Mouse (Mus musculus) lung, postnatal 36 days (tissue): ENCODE data around the gene Mettl26.
A peak's percentile ranks its signal among the peaks of the same experiment; 100 is the strongest.
"Not testable (repeated sequence)": the region's sequence is repeated elsewhere in the genome, so short reads cannot be mapped to it uniquely, and the experiment has no call there.

Experiments used
- DNase-seq: peaks from one replicate; pipeline ENCODE4 v3.0.0; 2022; ENCODE audit warnings: mixed read lengths

The Mettl26 gene

GRCm38 (mm10) chr17:25869498-25869897 is 5.4 kb upstream of the Mettl26 start:
- DNase-seq, result no peak

DNA sequence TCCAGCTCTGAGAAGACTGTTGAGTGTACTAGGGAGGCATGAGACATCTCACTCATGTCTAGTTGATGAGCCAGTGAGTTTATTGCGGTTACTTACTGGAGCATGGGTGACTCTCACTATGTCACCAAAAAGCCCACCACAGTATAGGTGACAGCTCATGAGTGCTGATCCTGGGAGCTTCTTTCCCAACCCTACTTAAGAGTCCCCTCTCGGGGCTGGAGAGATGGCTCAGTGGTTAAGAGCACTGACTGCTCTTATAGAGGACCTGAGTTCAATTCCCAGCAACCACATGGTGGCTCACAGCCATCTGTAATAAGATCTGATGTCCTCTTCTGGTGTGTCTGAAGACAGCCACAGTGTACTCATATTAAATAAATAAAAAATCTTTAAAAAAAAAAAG is 4.9 kb upstream of the Mettl26 start:
- DNase-seq, result no peak

DNA sequence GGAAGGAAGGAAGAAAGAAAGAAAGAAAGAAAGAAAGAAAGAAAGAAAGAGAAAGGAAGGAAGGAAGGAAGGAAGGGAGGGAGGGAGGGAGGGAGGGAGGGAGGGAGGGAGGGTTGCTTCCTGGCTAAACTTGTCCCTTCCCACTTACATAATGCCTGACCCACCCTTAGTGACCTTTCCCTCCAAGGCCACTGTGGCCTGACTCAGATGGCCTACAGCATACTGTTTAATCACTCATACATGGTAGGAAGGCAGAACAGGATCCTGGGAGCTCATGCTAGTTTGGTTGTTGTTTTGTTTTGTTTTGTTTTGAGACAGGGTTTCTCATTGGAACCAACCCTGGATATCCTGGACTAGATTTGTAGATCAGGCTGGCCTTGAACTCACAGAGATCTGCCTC is 3.3 kb upstream of the Mettl26 start:
- DNase-seq, result not testable (repeated sequence)

GRCm38 (mm10) chr17:25872676-25873075 is 2.2 kb upstream of the Mettl26 start:
- DNase-seq, result no peak

DNA sequence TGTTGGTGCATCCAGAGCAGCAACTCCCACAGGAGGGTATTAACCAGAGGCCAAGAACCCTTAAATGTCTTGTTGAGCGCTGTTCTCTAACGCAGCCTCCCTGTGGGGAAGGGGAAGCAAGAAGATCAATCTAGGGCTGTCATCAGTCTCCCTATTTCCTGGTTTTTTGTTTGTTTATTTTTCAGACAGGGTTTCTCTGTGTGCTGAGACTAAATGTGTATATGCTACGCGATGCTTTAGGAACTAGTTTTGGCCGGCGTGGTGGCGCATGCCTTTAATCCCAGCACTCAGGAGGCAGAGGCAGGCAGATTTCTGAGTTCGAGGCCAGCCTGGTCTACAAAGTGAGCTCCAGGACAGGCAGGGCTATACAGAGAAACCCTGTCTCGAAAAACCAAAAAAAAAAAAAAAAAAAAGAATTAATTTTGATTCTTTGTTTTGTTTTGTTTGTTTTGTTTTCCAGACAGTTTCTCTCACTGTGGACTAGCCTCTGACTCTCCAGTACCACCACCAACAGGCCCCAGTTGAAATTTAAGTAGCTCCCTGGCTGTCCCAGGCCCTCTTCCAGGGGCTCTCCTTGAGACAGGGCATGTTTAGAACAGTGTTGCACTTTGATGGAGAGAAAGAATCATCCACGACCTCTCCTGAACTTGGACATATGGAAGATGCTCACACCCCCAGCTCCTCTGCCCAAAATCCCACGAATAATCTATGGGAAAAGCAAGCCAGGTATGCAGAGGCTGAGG is 1.3 kb upstream of the Mettl26 start:
- no peak for DNase-seq

DNA sequence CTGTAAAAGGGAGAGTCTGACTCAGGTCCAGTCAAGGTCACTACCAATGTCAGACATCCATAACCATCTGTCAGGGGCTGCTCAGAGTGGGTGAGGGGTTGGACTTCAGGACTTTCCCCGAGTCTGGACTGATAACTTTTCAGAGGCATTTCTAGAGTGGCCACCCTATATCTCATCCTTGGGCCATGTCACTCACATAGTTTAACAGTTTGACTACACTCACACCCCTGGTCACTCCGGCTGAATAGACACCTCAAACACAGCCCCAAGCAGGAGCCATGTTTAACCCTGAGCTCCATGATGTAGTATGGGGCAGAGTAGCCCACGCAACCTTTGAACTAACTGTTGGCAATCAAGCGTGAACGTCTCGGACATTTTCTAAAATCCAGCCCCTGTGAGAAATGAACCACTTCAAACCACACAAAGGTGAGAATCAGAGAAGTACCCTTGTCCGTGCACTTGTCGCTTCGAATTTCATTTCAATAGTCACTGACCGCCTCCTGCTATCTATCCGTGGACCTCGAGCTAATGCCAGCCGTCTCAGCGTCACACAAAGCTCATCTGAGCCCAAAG is 640 bp upstream of the Mettl26 start:
- no peak for DNase-seq

DNA sequence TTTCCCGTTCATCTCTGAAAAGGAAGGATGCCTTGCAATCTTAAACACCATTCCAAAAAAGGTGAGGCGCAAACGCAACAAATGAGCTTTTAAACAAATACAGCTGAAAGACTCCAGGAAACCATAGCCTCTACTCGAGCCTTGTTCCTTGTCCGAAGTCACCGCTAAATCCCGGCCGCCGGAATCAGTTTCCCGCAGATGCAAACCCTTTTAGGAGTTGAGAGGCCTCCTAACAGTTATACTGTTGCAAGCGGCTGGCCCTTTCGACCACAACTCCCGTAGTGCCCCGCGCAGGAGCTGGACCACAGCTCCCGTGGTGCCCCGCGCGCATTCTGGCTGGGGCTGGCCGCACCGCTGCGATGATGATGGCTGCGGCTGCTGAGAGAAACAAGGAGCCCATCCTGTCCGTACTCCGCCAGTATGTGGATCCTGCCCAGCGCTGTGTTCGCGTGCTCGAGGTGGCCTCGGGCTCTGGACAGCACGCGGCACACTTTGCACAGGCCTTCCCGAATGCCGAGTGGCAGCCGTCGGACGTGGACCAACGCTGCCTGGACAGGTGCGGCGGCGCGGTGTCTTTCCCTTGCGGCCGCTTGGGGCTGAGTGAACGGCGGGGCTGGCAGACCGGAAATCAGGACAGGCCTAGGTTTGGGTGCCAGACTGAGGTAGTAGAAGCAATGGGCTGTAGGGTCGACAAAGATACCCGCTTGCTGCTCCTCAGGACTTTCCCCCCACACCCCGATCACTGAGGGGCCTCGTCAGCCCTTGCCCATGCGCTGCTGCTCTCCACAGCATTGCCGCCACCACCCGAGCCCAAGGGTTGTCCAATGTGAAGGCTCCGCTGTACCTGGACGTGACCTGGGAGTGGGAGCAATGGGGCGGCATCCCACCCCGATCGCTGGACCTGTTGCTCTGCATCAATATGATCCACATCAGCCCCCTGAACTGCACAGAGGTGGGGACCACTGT is 580 bp downstream of the Mettl26 start:
- DNase-seq, result peak; percentile 92

GRCm38 (mm10) chr17:25876347-25876915 is 1.6 kb downstream of the Mettl26 start:
- DNase-seq, result no peak

- no peak for DNase-seq
Observed at GRCm38 (mm10) chr17:25877025-25877424, 2.2 kb downstream of the Mettl26 start.

- no peak for DNase-seq
Observed at GRCm38 (mm10) chr17:25877741-25878610, 3.1 kb downstream of the Mettl26 start.

DNA sequence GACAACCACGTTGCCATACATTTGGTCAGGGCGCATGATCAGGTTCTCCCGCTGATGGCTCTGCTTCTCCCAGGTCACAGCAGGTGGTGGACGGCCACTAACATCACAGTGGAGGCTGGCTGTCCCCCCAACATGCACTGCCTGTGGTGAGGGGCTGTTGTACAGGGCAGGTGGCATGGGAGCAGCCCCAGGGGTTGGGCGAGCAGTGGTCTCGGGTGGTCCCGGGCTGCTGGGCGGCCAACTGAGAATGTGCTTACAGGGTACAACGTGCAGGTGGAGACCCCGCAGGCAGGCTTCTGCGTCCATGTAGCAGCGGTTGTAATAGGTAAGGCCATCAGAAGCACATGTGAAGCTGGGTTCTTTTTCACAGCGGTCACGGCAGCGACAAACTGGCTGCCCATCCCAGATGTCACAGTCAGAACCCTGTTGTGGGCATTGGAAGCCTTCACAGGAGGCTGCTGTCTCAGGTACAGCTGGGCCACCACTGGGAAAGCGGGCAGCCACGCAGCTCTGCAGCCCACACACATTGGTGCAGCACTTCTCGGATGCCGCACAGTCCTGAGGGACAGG is 3.8 kb downstream of the Mettl26 start:
- no peak for DNase-seq

GRCm38 (mm10) chr17:25879261-25879660 is 4.4 kb downstream of the Mettl26 start:
- peak; percentile 37 for DNase-seq

GRCm38 (mm10) chr17:25879750-25880149 is 4.9 kb downstream of the Mettl26 start:
- DNase-seq, result no peak

DNA sequence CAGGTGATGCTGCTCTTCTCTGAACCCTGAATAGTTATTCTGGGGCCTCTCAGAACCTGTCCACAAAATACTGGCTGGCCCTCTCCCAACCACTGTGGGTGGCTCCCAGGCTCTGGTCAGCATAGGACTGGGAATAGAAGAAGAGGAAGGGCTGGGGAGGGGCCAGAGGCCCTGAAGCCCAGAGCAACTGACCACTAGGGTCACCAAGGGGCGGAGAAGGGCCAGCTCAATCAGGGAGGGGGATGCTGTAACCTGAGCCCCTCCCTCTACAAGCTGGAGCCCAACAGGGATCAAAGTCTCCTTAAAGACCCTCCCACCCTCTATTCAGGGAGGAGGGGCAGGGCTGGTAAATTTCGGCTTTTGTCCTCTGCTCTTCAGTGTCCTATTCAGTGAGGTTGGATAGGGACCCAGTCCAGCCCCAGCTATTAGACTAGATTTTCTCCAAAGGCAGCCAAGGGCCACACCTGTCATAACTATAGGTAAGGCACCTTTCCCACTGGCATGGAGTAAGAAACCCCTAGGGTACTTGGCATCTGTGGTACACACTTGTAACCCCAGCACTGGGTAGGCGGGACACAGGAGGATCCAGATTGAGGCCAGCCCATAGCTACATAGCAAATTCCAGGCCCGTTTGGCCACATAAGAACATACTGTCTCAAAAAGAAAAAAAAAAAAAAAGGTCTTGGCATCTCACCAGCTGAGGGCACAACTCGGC is 5.5 kb downstream of the Mettl26 start, which contains the start of gene Wfikkn1:
Wfikkn1 (minus strand) TSS at position 663 of the 715 bp plus-strand sequence.
- no peak for DNase-seq

DNA sequence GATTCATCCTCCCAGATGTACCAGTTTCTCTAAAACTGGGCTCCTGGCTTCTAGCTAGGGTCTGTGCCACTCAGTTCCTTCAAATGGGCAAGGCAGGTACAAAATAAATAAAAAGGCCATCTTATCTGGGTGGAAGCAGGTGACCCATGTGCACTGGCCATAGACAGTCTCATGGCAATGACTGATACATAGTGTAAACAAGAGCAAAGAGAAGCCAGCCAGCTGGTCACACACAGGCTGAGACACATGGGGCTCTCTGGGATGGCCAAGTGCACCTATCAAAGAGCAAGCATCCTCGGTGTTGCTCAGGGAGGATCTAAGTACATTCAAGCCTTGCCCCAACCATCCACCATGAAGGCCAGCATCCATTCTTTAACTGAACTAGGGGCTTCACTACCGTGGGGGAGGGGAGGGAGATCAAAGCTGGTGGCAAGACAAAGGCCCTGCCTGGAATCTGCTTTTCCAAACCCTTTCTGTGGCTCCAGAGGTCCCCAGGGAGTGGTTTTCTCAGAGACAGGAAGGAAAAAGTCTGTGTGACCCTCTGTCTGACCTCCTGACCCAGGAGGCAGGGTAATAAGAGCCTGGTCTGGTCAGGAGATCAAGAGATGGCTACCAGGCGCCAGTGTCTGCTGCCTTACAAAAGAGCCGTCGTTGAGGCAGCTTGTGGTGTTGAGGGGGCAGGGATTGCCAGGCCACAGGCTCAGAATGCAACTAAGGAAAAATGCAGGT is 6.2 kb downstream of the Mettl26 start:
- no peak for DNase-seq

- no peak for DNase-seq
Observed at GRCm38 (mm10) chr17:25881691-25882090, 6.8 kb downstream of the Mettl26 start.

DNA sequence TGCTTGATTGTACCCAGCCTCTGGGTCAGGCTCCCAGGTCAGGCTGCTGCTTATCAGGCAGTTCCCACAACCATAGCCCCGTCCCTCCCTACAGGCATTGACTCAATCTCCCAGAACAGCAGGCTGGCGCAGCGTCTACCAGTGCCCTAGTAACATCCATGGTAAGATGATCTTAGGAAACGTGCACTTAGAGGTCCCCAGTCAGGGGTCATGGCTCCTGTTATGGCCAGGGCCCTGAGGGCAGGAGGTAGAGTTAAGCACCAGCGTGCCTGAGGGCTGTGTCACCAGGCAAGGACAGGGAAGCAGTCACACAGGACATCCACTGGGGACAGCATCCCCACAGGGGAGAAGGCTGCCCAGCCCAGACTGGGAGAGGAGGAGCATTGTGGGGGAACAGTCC is 7.4 kb downstream of the Mettl26 start:
- DNase-seq, result no peak

GRCm38 (mm10) chr17:25883268-25883667 is 8.4 kb downstream of the Mettl26 start:
- no peak for DNase-seq

DNA sequence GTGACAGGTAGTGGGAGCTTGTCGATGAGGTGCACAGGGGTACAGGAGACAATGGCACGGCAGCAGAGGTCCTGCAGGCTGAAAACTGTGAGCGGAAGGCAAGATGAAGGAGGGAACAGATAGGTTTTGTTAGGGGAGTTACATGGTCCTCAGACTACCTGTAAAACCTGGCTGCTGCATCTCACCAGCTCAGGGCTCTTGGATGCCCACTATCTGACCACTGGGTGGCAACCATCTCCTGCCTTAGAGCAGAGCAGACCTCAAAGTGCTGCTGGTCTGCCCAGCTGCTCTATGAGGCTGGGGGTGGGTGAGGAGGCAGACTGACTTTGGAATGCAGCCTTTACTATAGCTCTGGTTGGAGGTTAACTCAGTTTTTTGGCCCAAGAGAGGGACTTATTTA is 8.9 kb downstream of the Mettl26 start:
- no peak for DNase-seq

DNA sequence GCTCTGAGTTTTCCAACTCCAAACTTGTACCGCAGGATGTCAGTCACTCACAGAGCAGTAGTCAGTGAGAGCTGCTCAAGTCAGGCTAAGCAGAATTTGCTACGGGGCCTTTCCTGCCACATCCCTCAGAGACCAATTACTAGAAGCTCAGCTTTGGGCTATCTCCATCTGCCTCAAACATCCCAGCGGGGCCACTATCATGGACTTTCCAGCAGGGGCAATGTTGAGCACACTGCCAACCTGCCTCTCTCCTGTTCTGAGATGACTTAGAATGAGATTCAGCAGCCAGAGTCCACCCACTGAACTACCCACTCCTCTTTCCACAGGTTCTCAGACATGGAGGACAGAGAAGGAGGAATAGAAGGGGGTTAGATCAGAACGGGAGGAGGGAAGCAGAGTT is 10.8 kb downstream of the Mettl26 start:
- DNase-seq, result no peak
